Mouse (Mus musculus) ES-E14 (cell line): ENCODE data around the gene Wnt7a. TPM values are rescaled to one million over a fixed set of nuclear protein-coding genes. Genes with fewer than 3 reads are reported as not detected.

Experiments used
- DNase-seq: peaks from one replicate; pipeline ENCODE4 v3.0.0-alpha.2; 2013; ENCODE audit warnings: low read depth, low spot score
- H3K27ac ChIP-seq: 2 replicates; pipeline ENCODE4 v1.5.1; 2012; ENCODE audit warnings: low read depth, mild to moderate bottlenecking, low read length, moderate library complexity, mixed read lengths; ENCODE audit not compliant: poor library complexity, insufficient read depth, severe bottlenecking
- H3K36me3 ChIP-seq: 2 replicates; pipeline ENCODE4 v1.6.1; 2012; ENCODE audit warnings: mild to moderate bottlenecking, low read length, moderate library complexity, mixed read lengths; ENCODE audit not compliant: control insufficient read depth, poor library complexity, insufficient read depth, severe bottlenecking
- H3K4me1 ChIP-seq, 2 experiments: fragments of 150-350 bp in 1 of 2; sonication (generic) in 1 of 2; 2 replicates each; pipeline ENCODE4 v1.6.1; 2012; ENCODE audit warnings: low read length in 2 of 2, mild to moderate bottlenecking in 1 of 2, mixed read lengths in 1 of 2; ENCODE audit not compliant: control insufficient read depth in 2 of 2, insufficient read depth in 2 of 2, poor library complexity in 1 of 2
- H3K4me3 ChIP-seq, 2 experiments: fragments of 150-350 bp in 1 of 2; sonication (generic) in 1 of 2; 2 replicates each; pipeline ENCODE4 v1.5.1; 2012; ENCODE audit warnings: low read length in 2 of 2, low read depth in 1 of 2, mild to moderate bottlenecking in 1 of 2, mixed read lengths in 1 of 2; ENCODE audit not compliant: insufficient read depth in 1 of 2, poor library complexity in 1 of 2, severe bottlenecking in 1 of 2
- H3K9ac ChIP-seq: 2 replicates; pipeline ENCODE4 v1.6.1; 2012; ENCODE audit warnings: low read depth, mild to moderate bottlenecking, low read length, mixed read lengths; ENCODE audit not compliant: poor library complexity, insufficient read depth, severe bottlenecking
- H3K9me3 ChIP-seq: fragments of 150-350 bp; sonication (generic); 2 replicates; pipeline ENCODE4 v1.6.1; 2012; ENCODE audit warnings: low read depth, mild to moderate bottlenecking, low read length; ENCODE audit not compliant: control insufficient read depth, insufficient read depth
- CHD2 ChIP-seq: IDR thresholded peaks from 2 replicates; pipeline ENCODE4 v1.6.1; 2014; ENCODE audit warnings: mild to moderate bottlenecking, low read depth, low read length, inconsistent platforms
- HCFC1 ChIP-seq: IDR thresholded peaks from 2 replicates; pipeline ENCODE4 v1.6.1; 2012; ENCODE audit warnings: low read length, inconsistent platforms, borderline replicate concordance; ENCODE audit not compliant: insufficient read depth
- MAFK ChIP-seq: IDR thresholded peaks from 2 replicates; pipeline ENCODE4 v1.6.1; 2014; ENCODE audit warnings: mild to moderate bottlenecking, low read depth, low read length, inconsistent platforms; ENCODE audit not compliant: insufficient read depth
- ZC3H11A ChIP-seq: IDR thresholded peaks from 2 replicates; pipeline ENCODE4 v1.6.1; 2012; ENCODE audit warnings: low read depth, mild to moderate bottlenecking, inconsistent platforms, low read length, borderline replicate concordance
- ZNF384 ChIP-seq: IDR thresholded peaks from 2 replicates; pipeline ENCODE4 v1.6.1; 2012; ENCODE audit warnings: low read depth, low read length, inconsistent platforms
- in situ Hi-C, 2 experiments: fragments of 600-800 bp; cut with MboI; formaldehyde crosslinking; loops; one replicate each; pipeline ENCODE4 v1.15.1; 2025; ENCODE audit warnings: low sequenced_read_pairs in 2 of 2, inconsistent platforms in 1 of 2; ENCODE audit not compliant: unreplicated experiment in 2 of 2
- total RNA-seq: library from RNA; depleted of rRNA; stranded (reverse); fragments of 300-350 nt; gene quantifications from 2 replicates; pipeline ENCODE4 v1.2.3, GENCODE M21; 2012; rRNA removed

Gene Wnt7a
- total RNA-seq, result 1.0 and 2.2 TPM in 2 replicates

DNA sequence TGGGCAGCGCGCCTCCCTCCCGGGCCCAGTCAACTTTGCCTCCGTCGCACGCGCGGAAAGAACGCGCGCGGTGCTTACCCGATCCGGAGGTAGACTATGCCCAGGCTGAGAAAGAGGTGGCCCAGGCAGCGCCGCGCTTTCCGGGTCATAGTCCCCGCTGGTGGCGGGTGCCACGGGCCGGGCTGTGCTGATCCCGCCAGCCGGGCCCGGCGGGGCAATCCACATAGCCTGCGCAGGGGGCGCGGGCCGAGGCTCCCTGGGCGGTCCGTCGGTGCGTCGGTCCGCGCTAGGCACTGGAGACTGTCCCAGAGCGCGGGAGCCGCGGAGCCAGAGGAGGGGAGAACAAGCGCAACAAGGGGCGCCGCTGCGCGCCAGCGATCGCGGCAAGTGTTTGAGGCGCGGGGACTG is at the start of gene Wnt7a:
Wnt7a (minus strand) TSS at position 403 of the 408 bp plus-strand sequence.
- H3K4me1 ChIP-seq, result peaks cover 2 to 5% of the 10 kb centered on the region in 2 experiments; a peak in 2 of 4 replicates
- no peaks in the 10 kb centered on the region for H3K9me3 ChIP-seq
- H3K4me3 ChIP-seq, result peak within 1 kb of the TSS; percentile 64 to 77
- peak; percentile 7 for DNase-seq
- no peak for TF ChIP-seq CHD2
- no peak for TF ChIP-seq ZNF384
- no peak for TF ChIP-seq HCFC1
- TF ChIP-seq MAFK, result no peak
- TF ChIP-seq ZC3H11A, result no peak
- in situ Hi-C loops, result loop anchor here (5.0 to 10.0 kb wide), 3 partner anchors 126 to 236 kb away; no protein-coding TSS in a partner anchor
- no peaks in the 10 kb centered on the region for H3K36me3 ChIP-seq
- no peak within 1 kb of the TSS for H3K27ac ChIP-seq
- H3K9ac ChIP-seq, result peak within 1 kb of the TSS; percentile 68

DNA sequence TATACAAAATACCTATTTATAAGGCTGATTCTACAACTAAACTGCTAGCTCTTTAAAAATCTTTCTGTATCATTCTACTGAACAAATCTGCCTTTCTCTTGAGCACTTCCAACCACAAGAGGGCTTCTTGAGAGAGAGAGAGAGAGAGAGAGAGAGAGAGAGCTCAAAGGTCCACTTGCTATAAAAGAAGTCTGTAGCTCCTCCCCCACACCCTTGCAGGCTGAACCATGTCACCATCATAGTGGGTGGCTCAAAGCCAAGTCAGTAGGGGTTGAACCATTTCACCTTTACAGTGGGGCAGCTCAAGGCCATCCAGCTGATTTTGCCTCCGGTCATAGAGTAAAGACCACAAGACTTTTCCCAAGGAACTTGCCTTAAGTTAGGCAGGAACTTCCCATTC is 48.3 kb upstream of the Wnt7a start:
- no peak for TF ChIP-seq ZNF384
- TF ChIP-seq MAFK, result no peak
- TF ChIP-seq ZC3H11A, result no peak
- TF ChIP-seq CHD2, result no peak
- TF ChIP-seq HCFC1, result no peak
- DNase-seq, result no peak
- Histone ChIP-seq H3K4me1 (no peaks in the 10 kb centered on the region), H3K36me3 (peaks cover 9% of the 10 kb centered on the region), H3K9me3 (no peaks in the 10 kb centered on the region), H3K9ac (no peak overlapping the region), H3K4me3 (no peak overlapping the region), H3K27ac (no peak overlapping the region)
- in situ Hi-C loops, result no loop called here

GRCm38 (mm10) chr6:91454546-91454945 is 43.4 kb upstream of the Wnt7a start:
- in situ Hi-C loops, result no loop called here

GRCm38 (mm10) chr6:91452056-91452455 is 40.9 kb upstream of the Wnt7a start:
- H3K9ac ChIP-seq, result no peak overlapping the region
- TF ChIP-seq MAFK, result 0 out of 2 replicates have a peak, but pooled peaks have one; percentile 7
- no peak for TF ChIP-seq ZNF384
- DNase-seq, result no peak

More at GRCm38 (mm10) chr6:91454546-91454945, 43.4 kb upstream of the Wnt7a start:
- TF ChIP-seq ZC3H11A (no peak), HCFC1 (no peak), MAFK (no peak), ZNF384 (no peak), CHD2 (no peak)
- Histone ChIP-seq H3K36me3 (no peaks in the 10 kb centered on the region), H3K4me3 (no peak overlapping the region), H3K27ac (no peak overlapping the region), H3K9me3 (no peaks in the 10 kb centered on the region), H3K9ac (no peak overlapping the region), H3K4me1 (0 out of 4 replicates have a peak, but pooled peaks cover 0 to 2% of the 10 kb centered on the region in 2 experiments)
- no peak for DNase-seq

More at GRCm38 (mm10) chr6:91452056-91452455, 40.9 kb upstream of the Wnt7a start:
- Histone ChIP-seq H3K9me3 (no peaks in the 10 kb centered on the region), H3K4me1 (0 out of 4 replicates have a peak, but pooled peaks cover 0 to 2% of the 10 kb centered on the region in 2 experiments), H3K36me3 (no peaks in the 10 kb centered on the region), H3K27ac (no peak overlapping the region), H3K4me3 (no peak overlapping the region)
- in situ Hi-C loops, result no loop called here
